Mouse (Mus musculus) bone marrow, adult 2 months (tissue): ENCODE results near the gene Stpg4.

Experiments used
- CTCF ChIP-seq: fragments of 200-500 bp; IDR thresholded peaks from 2 replicates; pipeline ENCODE4 v1.5.1; 2011; ENCODE audit warnings: low read length, control low read depth; ENCODE audit not compliant: control insufficient read depth, insufficient read depth
- POLR2A ChIP-seq: fragments of 200-500 bp; IDR thresholded peaks from 2 replicates; pipeline ENCODE4 v1.6.1; 2011; ENCODE audit warnings: low read depth, mild to moderate bottlenecking, control low read depth, low read length, borderline replicate concordance; ENCODE audit not compliant: control insufficient read depth

GRCm38 (mm10) chr17:87387068-87387467, 40.5 kb downstream of the Stpg4 start:
- no peak for TF ChIP-seq CTCF
- no peak for TF ChIP-seq POLR2A
